Mouse (Mus musculus) forebrain, embryonic 15.5 days (tissue): ENCODE measurements around the gene Adora2b. TPM values are rescaled to one million over a fixed set of nuclear protein-coding genes. Genes with fewer than 3 reads are reported as not detected.

Experiments
- ATAC-seq: fragments of 200-750 bp; cut with Nextera tagmentation; replicated peaks from 2 replicates; pipeline ENCODE4 v1.8.0; 2017; ENCODE audit warnings: mild to moderate bottlenecking, moderate TSS enrichment, moderate library complexity
- H3K27ac ChIP-seq: fragments of 300-500 bp; sonication (generic); replicated peaks from 2 replicates; pipeline ENCODE4 v1.5.1; 2015; ENCODE audit warnings: mild to moderate bottlenecking, inconsistent platforms
- H3K27me3 ChIP-seq: fragments of 300-500 bp; sonication (generic); 2 replicates; pipeline ENCODE4 v1.6.1; 2015; ENCODE audit warnings: inconsistent platforms
- H3K36me3 ChIP-seq: fragments of 300-500 bp; sonication (generic); 2 replicates; pipeline ENCODE4 v1.6.1; 2015; ENCODE audit warnings: mild to moderate bottlenecking, inconsistent platforms
- H3K4me1 ChIP-seq: fragments of 300-500 bp; sonication (generic); 2 replicates; pipeline ENCODE4 v1.6.1; 2015; ENCODE audit warnings: inconsistent platforms
- H3K4me2 ChIP-seq: fragments of 300-500 bp; sonication (generic); replicated peaks from 2 replicates; pipeline ENCODE4 v1.6.1; 2015; ENCODE audit warnings: mild to moderate bottlenecking, inconsistent platforms
- H3K4me3 ChIP-seq: fragments of 300-500 bp; sonication (generic); 2 replicates; pipeline ENCODE4 v1.5.1; 2015; ENCODE audit warnings: mild to moderate bottlenecking, inconsistent platforms
- H3K9ac ChIP-seq: fragments of 300-500 bp; sonication (generic); replicated peaks from 2 replicates; pipeline ENCODE4 v1.6.1; 2015; ENCODE audit warnings: mild to moderate bottlenecking, inconsistent platforms
- H3K9me3 ChIP-seq: fragments of 300-500 bp; sonication (generic); 2 replicates; pipeline ENCODE4 v1.6.1; 2016; ENCODE audit warnings: inconsistent platforms
- WGBS: fragments of 180-500 bp; shearing (Covaris S2); methylation state at CpG from one replicate; pipeline ENCODE4 v1.1.7; 2015; ENCODE audit warnings: mixed read lengths; 5-methylcytosine and 5-hydroxymethylcytosine counted together
- polyA plus RNA-seq: library from polyadenylated mRNA; unstranded; fragments of >200 nt; fragmentation: Nextera tagmentation; extraction: Ambion mirVana; gene quantifications from 2 replicates; pipeline ENCODE4 v1.2.1, GENCODE M21; 2015

Gene Adora2b
- polyA plus RNA-seq, result 2.2 and 2.4 TPM in 2 replicates

DNA sequence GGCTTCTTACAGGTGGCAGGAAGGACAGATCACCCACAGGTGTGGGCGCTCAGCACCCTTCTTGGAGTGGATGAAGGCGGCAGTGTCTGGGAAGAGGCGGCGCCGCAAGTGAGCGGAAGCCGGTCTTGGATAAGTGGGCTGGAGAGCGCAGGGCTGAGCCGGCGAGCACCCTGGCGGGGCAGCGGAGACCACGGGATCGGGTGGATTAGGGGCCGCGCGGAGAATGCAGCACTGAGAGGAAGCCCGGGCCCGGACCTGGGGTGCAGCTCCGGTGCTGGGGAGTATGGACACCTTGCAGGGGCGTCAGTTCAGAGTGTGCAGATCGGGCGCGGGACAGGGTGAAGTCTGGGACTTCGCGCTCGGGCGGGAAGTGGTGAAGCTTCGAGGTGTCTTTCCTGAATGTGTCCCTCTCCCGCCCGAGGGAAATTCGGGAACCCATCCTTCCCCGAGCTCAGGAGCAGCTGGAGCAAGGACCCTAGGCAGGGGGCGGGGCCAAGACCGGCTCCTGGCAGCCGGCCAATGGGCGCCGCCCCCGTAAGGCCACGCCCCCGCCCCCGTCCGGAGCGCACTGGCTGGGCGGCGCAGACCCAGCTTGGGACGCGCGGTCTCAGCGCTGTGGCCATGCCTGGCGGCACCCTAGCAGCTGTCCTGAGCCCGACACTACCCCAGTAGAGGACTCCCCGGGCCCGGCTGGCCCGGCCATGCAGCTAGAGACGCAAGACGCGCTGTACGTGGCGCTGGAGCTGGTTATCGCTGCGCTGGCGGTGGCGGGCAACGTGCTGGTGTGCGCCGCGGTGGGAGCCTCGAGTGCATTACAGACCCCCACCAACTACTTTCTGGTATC is at the start of gene Adora2b:
TSS of gene Adora2b (plus strand) at position 584 of the 844 bp plus-strand sequence.
- Histone ChIP-seq H3K36me3 (no peaks in the 10 kb centered on the region), H3K27me3 (peaks cover 29% of the 10 kb centered on the region), H3K27ac (no peak within 1 kb of the TSS), H3K9me3 (no peaks in the 10 kb centered on the region), H3K4me2 (peak within 1 kb of the TSS; percentile 97), H3K4me3 (peak within 1 kb of the TSS; percentile 59), H3K9ac (peak within 1 kb of the TSS; percentile 46), H3K4me1 (peaks cover 18% of the 10 kb centered on the region)
- ATAC-seq, result peak; percentile 88
- WGBS, result 1% methylated on average over 69 of the region's 69 CpGs

DNA sequence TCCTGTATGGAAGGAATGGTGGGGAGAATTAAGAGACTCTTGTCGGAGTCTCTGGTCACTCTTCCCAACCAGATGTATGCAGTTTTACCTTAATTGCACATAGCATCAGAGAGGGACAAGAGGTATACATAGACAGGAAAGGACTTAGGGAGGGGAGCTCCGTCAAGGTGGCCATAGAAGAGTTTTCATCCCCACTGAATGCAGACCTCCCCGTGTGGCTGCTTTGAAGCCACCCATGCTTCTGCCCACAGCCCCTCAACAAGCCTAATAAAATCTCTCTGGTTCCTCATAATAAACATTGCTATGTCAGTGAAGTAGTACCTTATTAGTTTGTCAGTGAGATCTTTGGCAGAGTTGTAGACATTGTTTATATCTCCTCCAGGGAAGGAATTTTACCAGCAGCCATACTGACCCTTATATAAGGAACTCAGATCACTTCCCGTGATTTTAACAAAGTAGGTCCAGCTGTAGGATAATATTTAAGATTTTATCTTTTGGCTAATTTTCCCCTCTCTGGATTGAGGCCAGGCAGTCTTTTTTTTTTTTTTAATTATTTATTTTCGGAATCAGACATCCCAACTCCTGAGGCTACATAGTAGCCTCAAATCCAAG is 47.8 kb upstream of the Adora2b start:
- no peaks in the 10 kb centered on the region for H3K27me3 ChIP-seq
- WGBS, result 81% methylated on average over 5 of the region's 5 CpGs
- H3K9ac ChIP-seq, result no peak overlapping the region
- H3K4me1 ChIP-seq, result peaks cover 5% of the 10 kb centered on the region
- no peak overlapping the region for H3K4me2 ChIP-seq
- H3K4me3 ChIP-seq, result no peak overlapping the region
- H3K27ac ChIP-seq, result no peak overlapping the region
- H3K9me3 ChIP-seq, result no peaks in the 10 kb centered on the region
- ATAC-seq, result no peak
- no peaks in the 10 kb centered on the region for H3K36me3 ChIP-seq

DNA sequence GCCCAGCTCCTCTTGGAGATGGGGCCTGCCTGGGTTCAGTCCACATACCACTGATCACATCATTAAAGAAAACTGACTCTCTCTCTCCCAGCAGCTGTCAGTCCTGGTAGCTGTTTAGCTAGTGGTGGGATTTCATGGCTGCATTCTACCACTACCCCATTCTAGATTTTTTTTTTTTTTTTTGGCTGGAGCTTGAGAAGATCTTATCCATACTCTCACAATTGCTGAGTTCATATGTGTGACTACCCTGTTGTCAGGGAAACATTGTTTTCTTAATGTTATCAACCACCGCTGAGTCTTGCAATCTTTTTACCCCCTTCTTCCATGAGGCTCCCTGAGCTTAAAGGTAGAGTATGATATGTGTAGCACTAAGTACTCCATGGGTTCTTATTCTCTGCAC is 46.1 kb upstream of the Adora2b start:
- no peaks in the 10 kb centered on the region for H3K27me3 ChIP-seq
- no peak overlapping the region for H3K4me2 ChIP-seq
- WGBS, result 97% methylated on average over 1 of the region's 1 CpGs
- no peak overlapping the region for H3K4me3 ChIP-seq
- no peaks in the 10 kb centered on the region for H3K9me3 ChIP-seq
- ATAC-seq, result no peak
- H3K4me1 ChIP-seq, result no peaks in the 10 kb centered on the region
- H3K27ac ChIP-seq, result no peak overlapping the region
- no peak overlapping the region for H3K9ac ChIP-seq
- H3K36me3 ChIP-seq, result no peaks in the 10 kb centered on the region

DNA sequence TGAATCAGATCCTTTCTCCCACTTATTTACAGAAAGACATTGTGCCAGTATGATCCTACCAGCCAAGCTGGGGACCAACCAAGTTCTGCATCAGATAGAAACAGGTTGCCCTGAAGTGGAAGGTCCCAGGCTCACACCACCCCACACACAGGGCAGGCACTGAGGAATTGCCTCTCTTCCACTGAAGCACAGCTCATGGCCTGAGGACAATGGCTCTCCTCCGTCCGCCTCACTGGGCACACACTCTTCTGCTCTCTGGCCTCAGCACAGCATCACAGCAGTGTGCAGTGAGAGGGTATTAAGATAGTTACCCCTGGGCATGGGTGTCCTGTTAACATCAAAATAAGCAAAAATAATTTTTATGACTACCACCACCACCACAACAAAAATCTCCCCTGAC is 39.7 kb upstream of the Adora2b start:
- Histone ChIP-seq H3K9me3 (no peaks in the 10 kb centered on the region), H3K36me3 (no peaks in the 10 kb centered on the region), H3K4me3 (no peak overlapping the region), H3K4me1 (no peaks in the 10 kb centered on the region), H3K27me3 (no peaks in the 10 kb centered on the region), H3K4me2 (no peak overlapping the region), H3K27ac (no peak overlapping the region), H3K9ac (no peak overlapping the region)
- ATAC-seq, result no peak
- 36% methylated on average over 2 of the region's 2 CpGs for WGBS

DNA sequence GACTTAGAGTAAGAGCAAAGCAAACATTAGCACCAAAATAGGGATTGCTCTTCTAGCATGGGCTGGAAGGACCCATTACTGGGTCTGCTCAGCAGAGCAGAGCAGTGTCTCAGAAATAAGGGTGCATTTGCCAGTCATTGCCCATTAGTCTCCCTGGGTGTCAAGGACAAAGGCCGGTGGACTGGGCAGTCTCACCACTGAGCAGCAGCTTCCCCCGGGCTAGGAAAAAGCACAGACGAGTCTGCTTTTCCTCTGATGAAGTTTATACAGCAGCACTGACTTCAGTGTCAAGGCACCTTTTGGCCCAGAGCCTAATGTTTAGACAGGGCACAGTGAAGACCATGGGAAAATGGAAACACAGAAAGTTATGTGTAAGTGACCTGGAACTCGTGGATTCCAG is 38.9 kb upstream of the Adora2b start:
- no peaks in the 10 kb centered on the region for H3K27me3 ChIP-seq
- H3K4me1 ChIP-seq, result no peaks in the 10 kb centered on the region
- H3K4me2 ChIP-seq, result no peak overlapping the region
- ATAC-seq, result no peak
- H3K4me3 ChIP-seq, result no peak overlapping the region
- no peaks in the 10 kb centered on the region for H3K36me3 ChIP-seq
- WGBS, result 65% methylated on average over 4 of the region's 4 CpGs
- no peaks in the 10 kb centered on the region for H3K9me3 ChIP-seq
- no peak overlapping the region for H3K9ac ChIP-seq
- H3K27ac ChIP-seq, result no peak overlapping the region

DNA sequence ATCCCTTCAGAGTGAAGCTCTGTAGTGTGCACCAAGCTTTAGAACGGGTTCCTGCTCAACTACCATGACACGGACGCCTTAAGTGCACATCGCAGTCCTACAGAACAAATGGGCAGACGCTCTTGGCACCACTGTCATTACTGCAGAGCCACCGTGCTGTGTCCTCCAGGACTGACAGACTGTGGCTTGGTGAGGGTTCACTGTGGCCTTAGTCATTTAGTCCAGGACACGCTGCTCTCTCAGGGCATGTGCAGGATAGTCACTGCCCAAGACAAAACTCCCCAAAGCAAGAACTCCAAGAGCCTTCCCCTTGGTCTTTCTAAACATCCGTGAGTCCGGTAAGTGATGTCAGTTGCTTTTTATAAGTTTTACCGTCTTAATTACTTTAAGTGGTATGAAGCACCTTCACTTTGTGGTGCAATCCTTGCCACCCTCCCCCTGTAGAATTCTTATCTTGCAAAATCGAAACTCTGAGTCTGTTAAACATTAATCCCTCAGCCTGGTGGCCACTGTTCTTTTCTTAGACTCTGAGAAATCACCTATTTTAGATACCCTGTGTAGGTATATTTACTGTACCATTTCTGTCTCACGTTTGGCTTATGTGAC is 35.3 kb upstream of the Adora2b start:
- Histone ChIP-seq H3K27me3 (no peaks in the 10 kb centered on the region), H3K4me2 (no peak overlapping the region), H3K9ac (no peak overlapping the region), H3K36me3 (no peaks in the 10 kb centered on the region), H3K4me3 (no peak overlapping the region), H3K27ac (no peak overlapping the region), H3K9me3 (no peaks in the 10 kb centered on the region), H3K4me1 (no peaks in the 10 kb centered on the region)
- no peak for ATAC-seq
- 93% methylated on average over 12 of the region's 12 CpGs for WGBS

DNA sequence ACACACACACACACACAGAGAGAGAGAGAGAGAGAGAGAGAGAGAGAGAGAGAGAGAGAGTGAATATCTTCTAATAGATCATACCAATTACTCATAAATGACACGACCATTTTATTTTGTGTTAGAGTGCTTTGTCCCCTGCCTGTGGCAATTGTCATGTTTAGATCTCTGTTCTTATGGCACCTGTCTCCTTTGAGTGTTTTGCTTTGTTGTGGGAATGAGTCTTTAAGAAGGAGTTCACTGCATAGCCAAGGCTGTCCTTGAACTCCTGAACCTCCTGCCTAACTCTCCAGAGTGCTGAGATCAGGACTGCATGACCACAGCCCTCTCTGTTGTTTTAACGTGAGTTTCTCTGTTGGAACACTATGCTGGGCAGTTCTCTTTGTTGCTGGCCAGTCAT is 33.7 kb upstream of the Adora2b start:
- Histone ChIP-seq H3K27me3 (no peaks in the 10 kb centered on the region), H3K9ac (no peak overlapping the region), H3K9me3 (no peaks in the 10 kb centered on the region), H3K4me3 (no peak overlapping the region), H3K27ac (no peak overlapping the region), H3K4me1 (no peaks in the 10 kb centered on the region), H3K4me2 (no peak overlapping the region), H3K36me3 (no peaks in the 10 kb centered on the region)
- no peak for ATAC-seq
- 55% methylated on average over 2 of the region's 2 CpGs for WGBS

DNA sequence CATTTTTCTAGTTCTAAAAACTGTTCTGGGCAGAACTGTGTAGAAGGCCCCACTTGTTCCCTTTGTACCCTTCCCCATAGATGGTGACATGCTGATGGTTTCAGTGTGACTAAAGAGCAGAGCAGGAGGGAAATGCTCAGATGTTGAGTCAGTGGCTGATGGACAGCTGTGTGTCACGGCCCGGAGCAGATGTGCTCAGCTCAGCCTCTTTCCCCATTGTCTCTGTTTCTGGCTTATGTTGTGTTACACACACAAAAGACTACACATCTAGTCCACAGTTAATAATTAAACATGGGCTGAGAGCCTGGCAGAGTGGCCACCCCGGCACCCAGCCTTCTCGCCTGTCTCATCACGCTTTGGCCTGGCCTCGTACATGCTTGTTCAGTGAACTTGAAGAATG is 31.0 kb upstream of the Adora2b start:
- Histone ChIP-seq H3K4me3 (no peak overlapping the region), H3K27me3 (no peaks in the 10 kb centered on the region), H3K9me3 (no peaks in the 10 kb centered on the region), H3K27ac (no peak overlapping the region), H3K9ac (no peak overlapping the region), H3K36me3 (no peaks in the 10 kb centered on the region), H3K4me2 (no peak overlapping the region), H3K4me1 (no peaks in the 10 kb centered on the region)
- 52% methylated on average over 6 of the region's 6 CpGs for WGBS
- ATAC-seq, result no peak

DNA sequence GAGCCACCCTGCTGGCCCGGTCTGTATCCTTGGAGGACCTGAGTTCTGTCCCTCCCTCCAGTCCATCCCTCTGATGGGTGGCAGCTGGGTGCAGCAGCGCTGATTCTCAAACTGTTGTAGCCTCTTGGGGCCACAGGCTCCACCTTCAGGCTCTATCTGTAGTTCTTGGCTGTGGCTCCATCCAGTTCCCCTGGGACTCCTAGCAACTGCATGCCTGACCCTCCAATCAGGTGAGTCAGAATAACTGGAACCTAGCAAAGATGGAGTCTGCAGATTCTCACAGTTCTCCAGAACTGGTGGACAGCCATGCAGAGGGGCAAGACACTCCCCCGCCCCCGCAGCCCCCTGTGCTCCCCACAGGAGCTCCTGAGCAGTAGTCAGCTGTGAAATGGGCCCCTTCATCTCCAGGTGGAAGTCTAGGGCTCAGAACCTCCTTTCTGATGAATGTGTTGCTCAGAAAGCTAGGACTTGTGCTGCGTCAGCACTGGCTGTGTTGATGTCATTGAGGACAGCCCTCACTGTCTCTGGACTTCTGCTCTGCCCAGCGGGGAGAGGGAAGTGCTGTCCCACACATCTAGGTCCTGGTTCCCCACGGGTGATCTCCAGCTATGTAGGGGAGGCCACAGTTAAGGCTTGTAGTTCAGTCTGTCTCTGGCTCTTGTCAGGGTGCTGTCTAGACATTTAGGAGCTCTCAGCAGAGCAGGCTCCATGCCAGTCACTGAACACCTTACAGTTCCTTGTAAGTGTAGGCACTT is 27.9 kb upstream of the Adora2b start:
- no peak overlapping the region for H3K4me2 ChIP-seq
- 85% methylated on average over 7 of the region's 7 CpGs for WGBS
- ATAC-seq, result no peak
- no peaks in the 10 kb centered on the region for H3K4me1 ChIP-seq
- H3K36me3 ChIP-seq, result no peaks in the 10 kb centered on the region
- no peak overlapping the region for H3K27ac ChIP-seq
- H3K4me3 ChIP-seq, result no peak overlapping the region
- H3K9me3 ChIP-seq, result no peaks in the 10 kb centered on the region
- no peak overlapping the region for H3K9ac ChIP-seq
- H3K27me3 ChIP-seq, result no peaks in the 10 kb centered on the region

DNA sequence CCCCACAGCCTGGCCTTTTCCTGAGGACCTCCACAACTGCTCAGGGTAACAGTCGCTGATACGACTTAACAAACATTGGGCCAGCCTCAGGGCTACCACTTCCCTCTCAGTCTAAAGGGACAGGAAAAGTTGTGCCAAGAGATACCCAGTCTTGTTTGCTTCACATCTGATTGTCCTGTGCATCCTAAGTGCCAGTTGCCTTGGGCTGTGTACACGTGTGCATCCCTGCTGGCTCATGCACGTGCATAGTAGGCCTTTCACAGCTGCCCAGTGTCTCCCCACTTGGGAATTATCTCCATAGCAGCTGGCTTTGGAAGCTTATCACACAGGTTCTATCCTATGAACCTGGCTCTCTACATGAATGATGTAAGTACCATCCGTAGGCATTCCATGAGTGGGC is 25.4 kb upstream of the Adora2b start:
- H3K27ac ChIP-seq, result no peak overlapping the region
- no peak overlapping the region for H3K4me2 ChIP-seq
- ATAC-seq, result no peak
- no peak overlapping the region for H3K9ac ChIP-seq
- H3K27me3 ChIP-seq, result no peaks in the 10 kb centered on the region
- H3K36me3 ChIP-seq, result no peaks in the 10 kb centered on the region
- H3K4me1 ChIP-seq, result no peaks in the 10 kb centered on the region
- H3K9me3 ChIP-seq, result no peaks in the 10 kb centered on the region
- WGBS, result 94% methylated on average over 5 of the region's 5 CpGs
- H3K4me3 ChIP-seq, result no peak overlapping the region

DNA sequence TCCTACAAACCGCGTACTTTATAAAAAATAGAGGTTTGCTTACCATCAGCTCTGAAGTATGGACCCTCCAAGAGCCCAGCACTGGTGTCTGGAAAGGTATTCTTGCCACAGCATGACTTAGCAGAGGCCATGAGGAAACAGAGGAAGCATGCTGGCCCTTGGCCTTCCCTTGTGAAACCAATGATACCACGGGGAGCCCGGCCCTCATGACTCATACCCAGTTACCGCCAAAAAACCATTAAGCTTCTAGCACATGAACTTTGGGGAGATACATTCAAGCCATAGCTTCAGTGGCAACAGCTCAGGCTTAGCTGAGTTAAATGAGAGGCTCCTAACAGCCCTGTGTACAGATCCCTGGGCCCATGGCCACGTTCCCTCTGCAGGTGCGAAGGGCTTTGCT is 24.8 kb upstream of the Adora2b start:
- no peak overlapping the region for H3K27ac ChIP-seq
- H3K4me2 ChIP-seq, result no peak overlapping the region
- H3K4me1 ChIP-seq, result no peaks in the 10 kb centered on the region
- WGBS, result 94% methylated on average over 7 of the region's 7 CpGs
- no peak overlapping the region for H3K9ac ChIP-seq
- no peak overlapping the region for H3K4me3 ChIP-seq
- no peaks in the 10 kb centered on the region for H3K27me3 ChIP-seq
- ATAC-seq, result no peak
- no peaks in the 10 kb centered on the region for H3K36me3 ChIP-seq
- H3K9me3 ChIP-seq, result no peaks in the 10 kb centered on the region

DNA sequence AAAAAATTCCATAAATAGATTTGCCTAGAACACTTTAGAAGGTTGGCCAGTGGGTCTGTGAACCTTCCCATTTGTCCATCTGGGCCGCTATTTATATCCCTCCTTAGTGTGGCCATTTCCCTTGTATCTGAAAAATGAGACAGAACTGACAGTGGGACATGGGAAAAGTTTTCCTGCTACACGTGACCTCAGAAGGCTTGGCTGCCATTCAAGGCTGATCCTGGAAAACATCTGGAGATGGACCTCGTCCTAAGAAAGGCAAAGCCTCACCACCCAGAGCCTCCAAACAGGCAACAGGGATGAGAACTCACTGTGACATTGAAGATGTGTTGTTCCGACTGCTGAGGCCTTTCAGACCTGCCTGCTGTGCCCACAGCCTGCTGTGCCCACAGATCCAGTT is 24.0 kb upstream of the Adora2b start:
- Histone ChIP-seq H3K4me2 (no peak overlapping the region), H3K27me3 (no peaks in the 10 kb centered on the region), H3K4me3 (no peak overlapping the region), H3K4me1 (no peaks in the 10 kb centered on the region), H3K9ac (no peak overlapping the region), H3K9me3 (no peaks in the 10 kb centered on the region), H3K27ac (no peak overlapping the region), H3K36me3 (no peaks in the 10 kb centered on the region)
- WGBS, result 87% methylated on average over 4 of the region's 4 CpGs
- no peak for ATAC-seq
